Mouse (Mus musculus): ENCODE measurements around the gene Lsm7. TPM values are rescaled to one million over a fixed set of nuclear protein-coding genes. Genes with fewer than 3 reads are reported as not detected.

The Lsm7 gene
- polyA plus RNA-seq, 1 experiment from 2014 or later = 337 TPM

- no peak within 1 kb of the TSS for H3K9ac ChIP-seq
- DNase-seq (no peak), ATAC-seq (ENCODE audit: insufficient read depth) (no peak)
- no peak within 1 kb of the TSS for H3K4me3 ChIP-seq (ENCODE audit: low read depth, low read length)
- no peaks in the 10 kb centered on the region for H3K36me3 ChIP-seq (ENCODE audit: insufficient read depth)
- H3K4me2 ChIP-seq = no peak within 1 kb of the TSS
- peaks cover 8% of the 10 kb centered on the region for H3K27me3 ChIP-seq (ENCODE audit: insufficient read depth, low read length)
- WGBS = 63% methylated on average over 4 of the region's 4 CpGs
- TF ChIP-seq CTCF (IDR thresholded peaks at IDR 0.05; ENCODE audit: low read depth) = no peak
- H3K4me1 ChIP-seq (ENCODE audit: insufficient read depth) = peaks cover 4% of the 10 kb centered on the region
- no peak within 1 kb of the TSS for H3K27ac ChIP-seq (ENCODE audit: low read depth)
- no peaks in the 10 kb centered on the region for H3K9me3 ChIP-seq (ENCODE audit: low read depth, low read length)
Observed at GRCm38 (mm10) chr10:80813366-80813765, 41.6 kb downstream of the Lsm7 start, which contains the start of gene Jsrp1. Gene Jsrp1 (minus strand): TSS chr10:80813498.

GRCm38 (mm10) chr10:80812391-80813041 is 42.5 kb downstream of the Lsm7 start:
- Histone ChIP-seq H3K4me1 (ENCODE audit: insufficient read depth) (peaks cover 12% of the 10 kb centered on the region), H3K4me3 (ENCODE audit: low read depth, low read length) (no peak overlapping the region), H3K4me2 (no peak overlapping the region), H3K27ac (ENCODE audit: low read depth) (no peak overlapping the region), H3K36me3 (ENCODE audit: insufficient read depth) (no peaks in the 10 kb centered on the region), H3K9me3 (ENCODE audit: low read depth, low read length) (no peaks in the 10 kb centered on the region), H3K27me3 (ENCODE audit: insufficient read depth, low read length) (peaks cover 8% of the 10 kb centered on the region), H3K9ac (no peak overlapping the region)
- 42% methylated on average over 5 of the region's 5 CpGs for WGBS
- DNase-seq = no peak
- TF ChIP-seq CTCF (IDR thresholded peaks at IDR 0.05; ENCODE audit: low read depth) = no peak
- no peak for ATAC-seq (ENCODE audit: insufficient read depth)

DNA sequence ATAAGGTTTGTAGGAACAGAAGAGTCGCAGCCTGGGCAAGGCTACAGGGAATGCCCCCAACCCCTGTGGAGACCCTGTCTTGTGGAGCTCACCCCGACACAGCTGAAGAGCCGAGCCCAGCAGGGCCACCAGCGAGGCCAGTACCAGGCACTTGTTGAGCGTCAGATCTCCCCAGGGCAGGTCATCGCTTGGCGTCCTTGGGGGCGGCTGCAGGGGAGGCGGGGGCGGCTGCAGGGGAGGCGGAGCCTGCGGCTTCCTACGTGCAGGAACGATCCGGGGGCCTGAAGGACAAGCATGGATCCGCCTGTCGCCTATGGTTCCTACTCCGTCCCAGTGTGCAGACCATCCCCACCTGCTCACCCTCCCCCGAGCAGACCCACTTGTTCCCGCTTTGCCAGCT is 44.9 kb downstream of the Lsm7 start:
- ATAC-seq (ENCODE audit: insufficient read depth) (no peak), DNase-seq (no peak)
- Histone ChIP-seq H3K4me1 (ENCODE audit: insufficient read depth) (peaks cover 19% of the 10 kb centered on the region), H3K4me3 (ENCODE audit: low read depth, low read length) (peak overlapping the region; percentile 6; the same call in 1 of the 2 replicates), H3K9me3 (ENCODE audit: low read depth, low read length) (no peaks in the 10 kb centered on the region), H3K4me2 (peak overlapping the region; percentile 39), H3K36me3 (ENCODE audit: insufficient read depth) (peaks cover 4% of the 10 kb centered on the region), H3K27me3 (ENCODE audit: insufficient read depth, low read length) (peaks cover 12% of the 10 kb centered on the region), H3K27ac (ENCODE audit: low read depth) (no peak overlapping the region), H3K9ac (no peak overlapping the region)
- WGBS = 7% methylated on average over 20 of the region's 20 CpGs
- no peak for TF ChIP-seq CTCF (IDR thresholded peaks at IDR 0.05; ENCODE audit: low read depth)

DNA sequence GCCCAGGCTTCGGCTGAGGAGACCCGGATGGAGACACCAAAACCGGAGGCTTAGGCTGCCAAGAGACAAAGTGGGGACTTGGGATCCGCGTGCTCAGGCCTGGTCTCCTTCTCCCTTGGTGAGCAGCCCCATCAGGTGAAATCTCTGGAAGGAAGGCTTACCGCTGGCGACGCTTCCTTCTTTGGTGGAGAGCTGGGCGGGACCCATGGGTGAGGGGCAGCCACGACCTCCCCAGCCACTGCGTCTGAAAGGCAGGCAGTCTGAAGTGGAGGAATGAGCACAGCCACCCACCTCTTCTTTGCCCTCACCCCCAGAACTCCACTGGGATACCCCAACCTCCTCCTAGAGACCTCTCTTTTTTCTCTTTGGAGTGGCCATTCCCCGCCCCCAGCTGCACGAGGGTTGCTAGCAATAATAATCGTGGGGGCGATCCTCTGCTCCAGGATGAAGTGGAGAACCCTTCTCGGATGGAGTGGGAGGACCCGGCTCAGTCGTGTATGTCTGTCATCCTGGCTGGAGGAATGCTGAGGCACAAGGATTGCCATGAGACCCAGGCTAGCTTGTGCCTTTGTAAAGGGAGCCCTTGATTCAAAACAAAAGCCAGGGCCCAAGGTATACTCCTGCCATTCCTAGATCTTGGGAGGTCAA is 45.9 kb downstream of the Lsm7 start:
- ATAC-seq (ENCODE audit: insufficient read depth) = no peak
- Histone ChIP-seq H3K36me3 (ENCODE audit: insufficient read depth) (peaks cover 14% of the 10 kb centered on the region), H3K9me3 (ENCODE audit: low read depth, low read length) (no peaks in the 10 kb centered on the region), H3K27me3 (ENCODE audit: insufficient read depth, low read length) (peaks cover 12% of the 10 kb centered on the region), H3K27ac (ENCODE audit: low read depth) (0 out of 2 replicates have a peak overlapping the region, but pooled peaks have one; percentile 13), H3K9ac (peak overlapping the region; percentile 40), H3K4me1 (ENCODE audit: insufficient read depth) (peaks cover 19% of the 10 kb centered on the region), H3K4me3 (ENCODE audit: low read depth, low read length) (peak overlapping the region; percentile 47), H3K4me2 (peak overlapping the region; percentile 91)
- no peak for DNase-seq
- TF ChIP-seq CTCF (IDR thresholded peaks at IDR 0.05; ENCODE audit: low read depth) = no peak
- WGBS = 9% methylated on average over 18 of the region's 18 CpGs

- WGBS = 12% methylated on average over 40 of the region's 40 CpGs
- ATAC-seq (ENCODE audit: insufficient read depth) (no peak), DNase-seq (no peak)
- peak overlapping the region; percentile 91 for H3K4me2 ChIP-seq
- peaks cover 19% of the 10 kb centered on the region for H3K4me1 ChIP-seq (ENCODE audit: insufficient read depth)
- H3K36me3 ChIP-seq (ENCODE audit: insufficient read depth) = peaks cover 21% of the 10 kb centered on the region
- TF ChIP-seq CTCF (IDR thresholded peaks at IDR 0.05; ENCODE audit: low read depth) = no peak
- H3K9me3 ChIP-seq (ENCODE audit: low read depth, low read length) = no peaks in the 10 kb centered on the region
- peaks cover 12% of the 10 kb centered on the region for H3K27me3 ChIP-seq (ENCODE audit: insufficient read depth, low read length)
- H3K9ac ChIP-seq = peak overlapping the region; percentile 40
- peak overlapping the region; percentile 87; the same call in 1 of the 2 replicates for H3K27ac ChIP-seq (ENCODE audit: low read depth)
- peak overlapping the region; percentile 47 for H3K4me3 ChIP-seq (ENCODE audit: low read depth, low read length)
Observed at GRCm38 (mm10) chr10:80808099-80808984, 46.7 kb downstream of the Lsm7 start.

GRCm38 (mm10) chr10:80807057-80807627 is 47.9 kb downstream of the Lsm7 start:
- ATAC-seq (ENCODE audit: insufficient read depth) = peak; percentile 64
- H3K4me2 ChIP-seq = peak overlapping the region; percentile 91
- peak; percentile 89 for DNase-seq
- H3K4me1 ChIP-seq (ENCODE audit: insufficient read depth) = peaks cover 19% of the 10 kb centered on the region
- no peaks in the 10 kb centered on the region for H3K9me3 ChIP-seq (ENCODE audit: low read depth, low read length)
- peaks cover 33% of the 10 kb centered on the region for H3K36me3 ChIP-seq (ENCODE audit: insufficient read depth)
- H3K27ac ChIP-seq (ENCODE audit: low read depth) = peak overlapping the region; percentile 87
- TF ChIP-seq CTCF (IDR thresholded peaks at IDR 0.05; ENCODE audit: low read depth) = no peak
- peaks cover 12% of the 10 kb centered on the region for H3K27me3 ChIP-seq (ENCODE audit: insufficient read depth, low read length)
- peak overlapping the region; percentile 47 for H3K4me3 ChIP-seq (ENCODE audit: low read depth, low read length)
- under 1% methylated on average over 58 of the region's 58 CpGs for WGBS
- H3K9ac ChIP-seq = peak overlapping the region; percentile 60

All from lung, embryonic 14.5 days (tissue).